Mouse (Mus musculus): ENCODE data around the gene Lrrc28.

DNA sequence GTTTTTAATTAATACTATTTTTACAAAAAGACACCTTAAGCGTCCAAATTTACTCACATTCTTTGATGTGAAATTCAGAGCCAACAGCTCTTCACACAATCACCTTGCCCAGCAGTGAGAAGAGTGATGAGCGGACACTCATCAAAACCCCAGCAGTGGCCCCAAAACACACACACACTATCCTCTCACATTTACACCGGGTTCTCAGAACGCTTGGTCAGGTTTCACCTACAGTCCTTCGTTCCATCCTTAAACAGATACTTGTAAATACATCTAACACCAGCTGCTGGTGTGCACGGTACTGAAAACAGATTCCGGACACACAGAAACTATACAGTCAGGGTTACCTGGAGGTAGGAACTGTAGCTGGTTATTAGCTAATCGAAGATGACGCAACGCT lies 27.4 kb downstream of the Lrrc28 start:
- no peak for TF ChIP-seq GATA1 (IDR thresholded peaks at IDR 0.05; ENCODE audit: low read length)
- no peak for TF ChIP-seq TAL1 (IDR thresholded peaks at IDR 0.05; ENCODE audit: low read length)

Measured in erythroblast, embryonic 14.5 days (primary cell).